Mouse (Mus musculus) ES-Bruce4 (cell line): ENCODE measurements around the gene Hist1h2bl. TPM values are rescaled to one million over a fixed set of nuclear protein-coding genes. Genes with fewer than 3 reads are reported as not detected.
"Not testable (repeated sequence)": the region's sequence is repeated elsewhere in the genome, so short reads cannot be mapped to it uniquely, and the experiment has no call there.

Experiments
- H3K27ac ChIP-seq: 2 replicates; pipeline ENCODE4 v1.5.1; 2012; ENCODE audit warnings: low read length, inconsistent platforms; ENCODE audit not compliant: insufficient read depth
- H3K27me3 ChIP-seq: 2 replicates; pipeline ENCODE4 v1.6.1; 2012; ENCODE audit warnings: mild to moderate bottlenecking, low read length, inconsistent platforms; ENCODE audit not compliant: control insufficient read depth, poor library complexity, insufficient read depth, severe bottlenecking
- H3K36me3 ChIP-seq: 2 replicates; pipeline ENCODE4 v1.6.1; 2012; ENCODE audit warnings: inconsistent platforms, mild to moderate bottlenecking, low read length, moderate library complexity; ENCODE audit not compliant: control insufficient read depth, poor library complexity, insufficient read depth, severe bottlenecking
- H3K4me1 ChIP-seq: one replicate; pipeline ENCODE4 v1.8.1; 2011; ENCODE audit warnings: low read length; ENCODE audit not compliant: control insufficient read depth, insufficient read depth
- H3K4me3 ChIP-seq: 2 replicates; pipeline ENCODE4 v1.5.1; 2011; ENCODE audit warnings: low read depth, mild to moderate bottlenecking, low read length
- H3K9ac ChIP-seq: 2 replicates; pipeline ENCODE4 v1.6.1; 2012; ENCODE audit warnings: low read depth, mild to moderate bottlenecking, inconsistent platforms; ENCODE audit not compliant: poor library complexity, severe bottlenecking
- H3K9me3 ChIP-seq: replicated peaks from 2 replicates; pipeline ENCODE4 v1.6.1; 2012; ENCODE audit warnings: mild to moderate bottlenecking, low read length, inconsistent platforms; ENCODE audit not compliant: control insufficient read depth, poor library complexity, insufficient read depth, severe bottlenecking
- CTCF ChIP-seq: IDR thresholded peaks from one replicate; pipeline ENCODE4 v1.8.1; 2011; ENCODE audit warnings: low read depth, low read length
- EP300 ChIP-seq: IDR thresholded peaks from 2 replicates; pipeline ENCODE4 v1.6.1; 2011; ENCODE audit warnings: low read depth, low read length; ENCODE audit not compliant: insufficient read depth
- POLR2A ChIP-seq: IDR thresholded peaks from one replicate; pipeline ENCODE4 v1.8.1; 2011; ENCODE audit warnings: low read length; ENCODE audit not compliant: insufficient read depth
- polyA plus RNA-seq: library from polyadenylated mRNA; stranded (reverse); fragments of >200 nt; gene quantifications from 2 replicates; pipeline ENCODE4 v1.2.4, GENCODE M21; 2011; ENCODE audit warnings: low read depth; ENCODE audit not compliant: missing spikeins, insufficient read depth, insufficient read length

The Hist1h2bl gene
- polyA plus RNA-seq, 1 experiment = 27.2 TPM

- no peaks in the 10 kb centered on the region for H3K4me1 ChIP-seq
- H3K4me3 ChIP-seq = no peak overlapping the region
- no peaks in the 10 kb centered on the region for H3K9me3 ChIP-seq
- H3K27ac ChIP-seq = peak overlapping the region; percentile 98
- no peaks in the 10 kb centered on the region for H3K27me3 ChIP-seq
- no peaks in the 10 kb centered on the region for H3K36me3 ChIP-seq
- H3K9ac ChIP-seq = peak overlapping the region; percentile 96
- TF ChIP-seq EP300 (no peak), CTCF (peak; percentile 11)
These were observed 7.3 kb upstream of the Hist1h2bl start for GRCm38 (mm10) chr13:21722993-21723836.

- Histone ChIP-seq H3K27ac (peak overlapping the region; percentile 98), H3K27me3 (no peaks in the 10 kb centered on the region), H3K4me1 (no peaks in the 10 kb centered on the region), H3K9me3 (no peaks in the 10 kb centered on the region), H3K4me3 (peak overlapping the region; percentile 51), H3K36me3 (no peaks in the 10 kb centered on the region), H3K9ac (peak overlapping the region; percentile 96)
- TF ChIP-seq POLR2A (no peak), EP300 (no peak), CTCF (no peak)
These were observed 6.5 kb upstream of the Hist1h2bl start for GRCm38 (mm10) chr13:21722373-21722925.

DNA sequence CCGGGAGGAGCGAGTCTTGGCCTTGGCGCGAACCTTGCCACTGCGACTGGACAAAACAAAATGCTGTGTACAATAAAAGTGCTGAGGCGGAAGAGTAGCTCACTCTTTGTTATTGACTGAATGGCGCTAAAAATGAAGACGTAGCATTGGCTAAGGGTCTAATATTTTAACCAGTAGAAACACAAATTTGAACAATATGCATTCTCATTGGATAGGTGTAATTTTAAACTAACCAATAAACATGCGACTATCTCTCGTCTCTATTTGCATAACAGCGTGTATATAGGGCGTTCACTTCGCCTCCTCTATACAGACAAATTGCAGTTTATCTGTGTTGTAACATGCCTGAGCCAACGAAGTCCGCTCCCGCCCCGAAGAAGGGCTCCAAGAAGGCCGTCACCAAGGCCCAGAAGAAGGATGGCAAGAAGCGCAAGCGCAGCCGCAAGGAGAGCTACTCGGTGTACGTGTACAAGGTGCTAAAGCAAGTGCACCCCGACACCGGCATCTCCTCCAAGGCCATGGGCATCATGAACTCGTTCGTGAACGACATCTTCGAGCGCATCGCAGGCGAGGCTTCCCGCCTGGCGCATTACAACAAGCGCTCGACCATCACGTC, 5.9 kb upstream of the Hist1h2bl start, which contains the start of gene Hist1h2bm:
Gene Hist1h2bm (plus strand): TSS at position 288 of the 616 bp plus-strand sequence.
- not testable (repeated sequence) for H3K27me3 ChIP-seq, H3K36me3 ChIP-seq, H3K9me3 ChIP-seq, H3K4me1 ChIP-seq
- peak; percentile 96 for TF ChIP-seq POLR2A
- Histone ChIP-seq H3K4me3 (peak within 1 kb of the TSS; percentile 68), H3K9ac (peak within 1 kb of the TSS; percentile 96), H3K27ac (peak within 1 kb of the TSS; percentile 98)

DNA sequence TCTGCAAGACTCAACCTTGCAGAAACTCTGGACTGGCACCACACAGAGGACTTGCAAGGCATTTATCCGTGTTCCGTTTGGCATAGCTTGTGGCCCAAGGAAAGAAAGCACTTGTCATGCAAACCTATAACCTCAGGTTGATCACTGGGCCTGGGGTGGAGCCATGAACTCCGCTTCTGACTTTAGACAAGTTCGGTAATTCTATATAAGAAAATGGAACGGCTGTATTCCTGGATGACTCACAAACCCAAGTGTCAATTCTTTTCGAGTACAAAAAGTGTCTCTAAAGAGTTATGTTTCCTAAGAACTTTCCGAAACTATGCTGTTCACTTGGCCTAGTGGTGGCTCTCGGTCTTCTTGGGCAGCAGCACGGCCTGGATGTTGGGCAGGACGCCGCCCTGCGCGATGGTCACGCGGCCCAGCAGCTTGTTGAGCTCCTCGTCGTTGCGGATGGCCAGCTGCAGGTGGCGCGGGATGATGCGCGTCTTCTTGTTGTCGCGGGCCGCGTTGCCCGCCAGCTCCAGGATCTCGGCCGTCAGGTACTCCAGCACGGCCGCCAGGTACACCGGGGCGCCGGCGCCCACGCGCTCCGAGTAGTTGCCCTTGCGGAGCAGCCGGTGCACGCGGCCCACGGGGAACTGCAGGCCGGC, 5.3 kb upstream of the Hist1h2bl start:
- not testable (repeated sequence) for H3K9me3 ChIP-seq, H3K27me3 ChIP-seq, H3K36me3 ChIP-seq, H3K4me1 ChIP-seq
- Histone ChIP-seq H3K27ac (peak overlapping the region; percentile 84), H3K4me3 (peak overlapping the region; percentile 68), H3K9ac (peak overlapping the region; percentile 72)

- no peaks in the 10 kb centered on the region for H3K9me3 ChIP-seq
- H3K27ac ChIP-seq = peak overlapping the region; percentile 98
- H3K4me1 ChIP-seq = no peaks in the 10 kb centered on the region
- no peaks in the 10 kb centered on the region for H3K27me3 ChIP-seq
- H3K36me3 ChIP-seq = no peaks in the 10 kb centered on the region
- no peak for TF ChIP-seq EP300
- no peak for TF ChIP-seq CTCF
- TF ChIP-seq POLR2A = peak; percentile 80
- peak overlapping the region; percentile 97 for H3K4me3 ChIP-seq
- peak overlapping the region; percentile 98 for H3K9ac ChIP-seq
These were observed 2.6 kb upstream of the Hist1h2bl start for GRCm38 (mm10) chr13:21718381-21719080.
